Mouse (Mus musculus) neural tube, embryonic 13.5 days (tissue): ENCODE measurements around the gene Foxd4. TPM values are rescaled to one million over a fixed set of nuclear protein-coding genes. Genes with fewer than 3 reads are reported as not detected.
A peak's percentile ranks its signal among the peaks of the same experiment; 100 is the strongest.

Experiments
- ATAC-seq: fragments of 200-750 bp; cut with Nextera tagmentation; 2 replicates; pipeline ENCODE4 v1.8.0; 2017; ENCODE audit warnings: low read depth, mild to moderate bottlenecking, moderate TSS enrichment, moderate library complexity
- H3K27ac ChIP-seq: fragments of 300-500 bp; sonication (generic); replicated peaks from 2 replicates; pipeline ENCODE4 v1.5.1; 2015; ENCODE audit warnings: moderate library complexity, mild to moderate bottlenecking, inconsistent platforms
- H3K27me3 ChIP-seq: fragments of 300-500 bp; sonication (generic); 2 replicates; pipeline ENCODE4 v1.6.1; 2015; ENCODE audit warnings: mild to moderate bottlenecking, inconsistent platforms
- H3K36me3 ChIP-seq: fragments of 300-500 bp; sonication (generic); 2 replicates; pipeline ENCODE4 v1.6.1; 2015; ENCODE audit warnings: mild to moderate bottlenecking, inconsistent platforms
- H3K4me1 ChIP-seq: fragments of 300-500 bp; sonication (generic); replicated peaks from 2 replicates; pipeline ENCODE4 v1.6.1; 2015; ENCODE audit warnings: inconsistent platforms
- H3K4me2 ChIP-seq: fragments of 300-500 bp; sonication (generic); 2 replicates; pipeline ENCODE4 v1.6.1; 2015; ENCODE audit warnings: inconsistent platforms, mild to moderate bottlenecking, moderate library complexity
- H3K4me3 ChIP-seq: fragments of 300-500 bp; sonication (generic); 2 replicates; pipeline ENCODE4 v1.5.1; 2015; ENCODE audit warnings: mild to moderate bottlenecking, inconsistent platforms
- H3K9ac ChIP-seq: fragments of 300-500 bp; sonication (generic); 2 replicates; pipeline ENCODE4 v1.6.1; 2015; ENCODE audit warnings: moderate library complexity, mild to moderate bottlenecking, inconsistent platforms
- H3K9me3 ChIP-seq: fragments of 300-500 bp; sonication (generic); 2 replicates; pipeline ENCODE4 v1.6.1; 2016; ENCODE audit warnings: inconsistent platforms
- WGBS: fragments of 180-500 bp; shearing (Covaris S2); methylation state at CpG from one replicate; pipeline ENCODE4 v1.1.7; 2015; 5-methylcytosine and 5-hydroxymethylcytosine counted together
- polyA plus RNA-seq: library from polyadenylated mRNA; unstranded; fragments of >200 nt; fragmentation: Nextera tagmentation; extraction: Ambion mirVana; gene quantifications from 2 replicates; pipeline ENCODE4 v1.2.1, GENCODE M21; 2015

Gene Foxd4
- polyA plus RNA-seq: not detected in 2 replicates

GRCm38 (mm10) chr19:24900581-24901220, at the start of gene Foxd4:
Gene Foxd4 (minus strand): TSS chr19:24901197.
- Histone ChIP-seq H3K36me3 (no peaks in the 10 kb centered on the region), H3K4me2 (peak within 1 kb of the TSS; percentile 63), H3K27ac (no peak within 1 kb of the TSS), H3K9ac (no peak within 1 kb of the TSS), H3K9me3 (no peaks in the 10 kb centered on the region), H3K4me3 (peak within 1 kb of the TSS; percentile 37), H3K4me1 (peaks cover 28% of the 10 kb centered on the region), H3K27me3 (peaks cover 87% of the 10 kb centered on the region)
- peak; percentile 20; the same call in 1 of the 2 replicates for ATAC-seq
- under 1% methylated on average over 27 of the region's 27 CpGs for WGBS

GRCm38 (mm10) chr19:24945521-24946262, 44.7 kb upstream of the Foxd4 start:
- H3K9ac ChIP-seq: no peak overlapping the region
- H3K27ac ChIP-seq: no peak overlapping the region
- no peaks in the 10 kb centered on the region for H3K36me3 ChIP-seq
- no peak for ATAC-seq
- no peaks in the 10 kb centered on the region for H3K4me1 ChIP-seq
- no peak overlapping the region for H3K4me2 ChIP-seq
- no peaks in the 10 kb centered on the region for H3K27me3 ChIP-seq
- no peak overlapping the region for H3K4me3 ChIP-seq
- no peaks in the 10 kb centered on the region for H3K9me3 ChIP-seq

GRCm38 (mm10) chr19:24937084-24937483, 36.1 kb upstream of the Foxd4 start:
- Histone ChIP-seq H3K4me1 (no peaks in the 10 kb centered on the region), H3K36me3 (peaks cover 6% of the 10 kb centered on the region; the same call in 1 of the 2 replicates), H3K9ac (no peak overlapping the region), H3K27me3 (no peaks in the 10 kb centered on the region), H3K4me3 (no peak overlapping the region), H3K4me2 (no peak overlapping the region), H3K27ac (no peak overlapping the region), H3K9me3 (no peaks in the 10 kb centered on the region)
- 67% methylated on average over 1 of the region's 1 CpGs for WGBS
- ATAC-seq: no peak

GRCm38 (mm10) chr19:24929041-24929440, 28.0 kb upstream of the Foxd4 start:
- H3K9ac ChIP-seq: no peak overlapping the region
- no peaks in the 10 kb centered on the region for H3K27me3 ChIP-seq
- no peak overlapping the region for H3K4me3 ChIP-seq
- ATAC-seq: peak; percentile 47; the same call in 1 of the 2 replicates
- no peak overlapping the region for H3K4me2 ChIP-seq
- 31% methylated on average over 1 of the region's 1 CpGs for WGBS
- no peak overlapping the region for H3K27ac ChIP-seq
- H3K36me3 ChIP-seq: 0 out of 2 replicates have a peak, but pooled peaks cover 3% of the 10 kb centered on the region
- no peaks in the 10 kb centered on the region for H3K4me1 ChIP-seq
- no peaks in the 10 kb centered on the region for H3K9me3 ChIP-seq

- Histone ChIP-seq H3K9ac (no peak overlapping the region), H3K4me2 (no peak overlapping the region), H3K27me3 (no peaks in the 10 kb centered on the region), H3K9me3 (no peaks in the 10 kb centered on the region), H3K27ac (no peak overlapping the region), H3K4me3 (no peak overlapping the region), H3K4me1 (no peaks in the 10 kb centered on the region), H3K36me3 (peaks cover 23% of the 10 kb centered on the region)
- no peak for ATAC-seq
- WGBS: 89% methylated on average over 5 of the region's 5 CpGs
Observed at GRCm38 (mm10) chr19:24920866-24921265, 19.9 kb upstream of the Foxd4 start.

GRCm38 (mm10) chr19:24908385-24909155, 7.6 kb upstream of the Foxd4 start:
- Histone ChIP-seq H3K27me3 (peaks cover 12% of the 10 kb centered on the region), H3K4me1 (no peaks in the 10 kb centered on the region), H3K9me3 (no peaks in the 10 kb centered on the region), H3K9ac (no peak overlapping the region), H3K4me3 (no peak overlapping the region), H3K36me3 (no peaks in the 10 kb centered on the region), H3K4me2 (no peak overlapping the region), H3K27ac (no peak overlapping the region)
- WGBS: 91% methylated on average over 3 of the region's 3 CpGs
- no peak for ATAC-seq

- H3K9ac ChIP-seq: no peak overlapping the region
- H3K9me3 ChIP-seq: no peaks in the 10 kb centered on the region
- H3K27me3 ChIP-seq: peaks cover 21% of the 10 kb centered on the region
- H3K4me2 ChIP-seq: no peak overlapping the region
- no peak overlapping the region for H3K4me3 ChIP-seq
- ATAC-seq: no peak
- H3K4me1 ChIP-seq: no peaks in the 10 kb centered on the region
- H3K27ac ChIP-seq: no peak overlapping the region
- H3K36me3 ChIP-seq: no peaks in the 10 kb centered on the region
- WGBS: 96% methylated on average over 6 of the region's 6 CpGs
Observed at GRCm38 (mm10) chr19:24907655-24908054, 6.7 kb upstream of the Foxd4 start.

GRCm38 (mm10) chr19:24902821-24903220, 1.8 kb upstream of the Foxd4 start:
- Histone ChIP-seq H3K4me2 (no peak overlapping the region), H3K36me3 (no peaks in the 10 kb centered on the region), H3K27ac (no peak overlapping the region), H3K4me1 (peaks cover 19% of the 10 kb centered on the region), H3K4me3 (no peak overlapping the region), H3K9me3 (no peaks in the 10 kb centered on the region), H3K27me3 (peaks cover 67% of the 10 kb centered on the region), H3K9ac (no peak overlapping the region)
- no peak for ATAC-seq
- 66% methylated on average over 2 of the region's 2 CpGs for WGBS

GRCm38 (mm10) chr19:24902256-24902655, 1.3 kb upstream of the Foxd4 start:
- Histone ChIP-seq H3K36me3 (no peaks in the 10 kb centered on the region), H3K4me3 (no peak overlapping the region), H3K4me1 (peaks cover 24% of the 10 kb centered on the region), H3K27ac (no peak overlapping the region), H3K9ac (no peak overlapping the region), H3K27me3 (peaks cover 72% of the 10 kb centered on the region), H3K4me2 (no peak overlapping the region), H3K9me3 (no peaks in the 10 kb centered on the region)
- 6% methylated on average over 2 of the region's 2 CpGs for WGBS
- no peak for ATAC-seq

- no peaks in the 10 kb centered on the region for H3K36me3 ChIP-seq
- H3K27me3 ChIP-seq: peaks cover 78% of the 10 kb centered on the region
- no peak overlapping the region for H3K27ac ChIP-seq
- H3K4me1 ChIP-seq: peaks cover 28% of the 10 kb centered on the region
- WGBS: 0% methylated on average over 3 of the region's 3 CpGs
- no peak overlapping the region for H3K4me3 ChIP-seq
- H3K4me2 ChIP-seq: no peak overlapping the region
- H3K9me3 ChIP-seq: no peaks in the 10 kb centered on the region
- ATAC-seq: no peak
- no peak overlapping the region for H3K9ac ChIP-seq
Observed at GRCm38 (mm10) chr19:24901666-24902065, 669 bp upstream of the Foxd4 start.

- H3K4me3 ChIP-seq: peak overlapping the region; percentile 37
- H3K9me3 ChIP-seq: no peaks in the 10 kb centered on the region
- peaks cover 28% of the 10 kb centered on the region for H3K4me1 ChIP-seq
- peak overlapping the region; percentile 63 for H3K4me2 ChIP-seq
- H3K36me3 ChIP-seq: no peaks in the 10 kb centered on the region
- WGBS: under 1% methylated on average over 80 of the region's 84 CpGs
- ATAC-seq: peak; percentile 63
- H3K27me3 ChIP-seq: peaks cover 95% of the 10 kb centered on the region
- H3K27ac ChIP-seq: no peak overlapping the region
- no peak overlapping the region for H3K9ac ChIP-seq
Observed at GRCm38 (mm10) chr19:24899578-24900544, 1.1 kb downstream of the Foxd4 start.
